Mouse (Mus musculus): ENCODE results near the gene Lrig2. TPM values are rescaled to one million over a fixed set of nuclear protein-coding genes. Genes with fewer than 3 reads are reported as not detected.
A peak's percentile ranks its signal among the peaks of the same experiment; 100 is the strongest.

The Lrig2 gene
- total and polyA plus RNA-seq, 3 experiments = 3.7 to 8.9 (median 8.9) TPM

- Histone ChIP-seq H3K27me3 (ENCODE audit: control insufficient read depth, insufficient read depth, low read length) (no peaks in the 10 kb centered on the region), H3K4me1 (ENCODE audit: control insufficient read depth, insufficient read depth, low read length) (peaks cover 7% of the 10 kb centered on the region), H3K79me2 (replicated peaks; ENCODE audit: control insufficient read depth, insufficient read depth, low read length) (no peaks in the 10 kb centered on the region), H3K4me3 (no peak overlapping the region), H3K9ac (ENCODE audit: low read depth, low read length) (no peak overlapping the region), H3K36me3 (ENCODE audit: control insufficient read depth, insufficient read depth, low read length) (no peaks in the 10 kb centered on the region), H3K27ac (no peak overlapping the region)
- WGBS = 59% methylated on average over 2 of the region's 2 CpGs
- no peak for DNase-seq
- intact Hi-C loops (cut with DNase I) = no loop called here
- TF ChIP-seq CTCF (IDR thresholded peaks at IDR 0.05) = no peak
- no peak for TF ChIP-seq EP300 (IDR thresholded peaks at IDR 0.05; ENCODE audit: insufficient read depth, low read depth, low read length)
- TF ChIP-seq POLR2A (IDR thresholded peaks at IDR 0.05; ENCODE audit: insufficient read depth, low read depth, low read length) = no peak
These were observed 13.8 kb upstream of the Lrig2 start for GRCm38 (mm10) chr3:104525516-104525915.

DNA sequence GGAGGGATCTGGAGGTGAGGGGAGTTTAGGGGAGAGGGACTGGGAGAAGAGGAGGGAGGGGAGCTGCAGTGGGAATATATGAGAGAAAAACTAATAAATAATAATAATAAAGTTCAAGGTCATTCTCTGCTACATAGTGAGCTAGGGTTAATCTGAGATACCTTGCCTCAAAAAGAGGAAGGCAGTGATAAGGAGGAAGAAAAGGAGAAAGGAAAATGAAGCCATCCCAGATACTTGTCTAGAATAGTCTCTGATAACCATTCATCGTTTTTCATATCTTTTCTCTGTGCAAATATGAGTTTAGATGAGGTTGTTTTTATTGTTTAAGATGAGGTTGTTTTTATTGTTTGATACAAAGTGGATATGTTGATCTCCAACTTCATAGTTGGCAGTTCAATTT, 13.3 kb upstream of the Lrig2 start:
- TF ChIP-seq EP300 (IDR thresholded peaks at IDR 0.05; ENCODE audit: insufficient read depth, low read depth, low read length) = no peak
- Histone ChIP-seq H3K27ac (no peak overlapping the region), H3K4me3 (no peak overlapping the region), H3K4me1 (ENCODE audit: control insufficient read depth, insufficient read depth, low read length) (peaks cover 7% of the 10 kb centered on the region), H3K36me3 (ENCODE audit: control insufficient read depth, insufficient read depth, low read length) (no peaks in the 10 kb centered on the region), H3K79me2 (replicated peaks; ENCODE audit: control insufficient read depth, insufficient read depth, low read length) (no peaks in the 10 kb centered on the region), H3K27me3 (ENCODE audit: control insufficient read depth, insufficient read depth, low read length) (no peaks in the 10 kb centered on the region), H3K9ac (ENCODE audit: low read depth, low read length) (no peak overlapping the region)
- WGBS = 33% methylated on average over 1 of the region's 1 CpGs
- DNase-seq = no peak
- intact Hi-C loops (cut with DNase I) = no loop called here

DNA sequence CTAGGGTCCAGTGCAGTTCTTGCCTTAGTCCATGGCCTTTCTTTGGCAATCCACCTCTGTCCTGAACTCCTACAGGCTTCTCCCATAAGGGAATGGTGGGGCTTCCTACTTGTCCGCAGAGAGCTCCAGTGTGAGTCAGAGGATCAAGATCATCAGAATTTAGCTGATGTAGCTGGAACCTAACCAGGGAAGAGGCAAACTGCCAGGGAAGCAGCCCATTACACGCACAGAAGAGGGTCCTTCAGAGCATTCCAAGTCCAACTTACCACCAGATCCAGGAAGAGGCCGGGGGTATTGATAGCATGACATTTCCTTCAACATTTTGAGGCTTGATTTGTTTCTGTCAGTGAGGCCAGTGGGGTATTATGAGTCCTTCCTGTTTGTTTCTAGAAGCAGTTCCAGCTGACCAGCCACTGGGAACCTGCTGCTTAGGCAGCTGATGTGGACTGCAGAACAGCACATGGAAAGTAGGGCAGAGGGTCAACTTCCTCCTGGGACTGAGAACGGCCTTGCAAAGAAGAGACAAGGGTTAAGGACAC, 11.7 kb upstream of the Lrig2 start:
- peak in 1 of 2 experiments; percentile 47 for DNase-seq
- intact Hi-C loops (cut with DNase I) = no loop called here
- H3K27ac ChIP-seq = 0 out of 2 replicates have a peak overlapping the region, but pooled peaks have one; percentile 17

DNA sequence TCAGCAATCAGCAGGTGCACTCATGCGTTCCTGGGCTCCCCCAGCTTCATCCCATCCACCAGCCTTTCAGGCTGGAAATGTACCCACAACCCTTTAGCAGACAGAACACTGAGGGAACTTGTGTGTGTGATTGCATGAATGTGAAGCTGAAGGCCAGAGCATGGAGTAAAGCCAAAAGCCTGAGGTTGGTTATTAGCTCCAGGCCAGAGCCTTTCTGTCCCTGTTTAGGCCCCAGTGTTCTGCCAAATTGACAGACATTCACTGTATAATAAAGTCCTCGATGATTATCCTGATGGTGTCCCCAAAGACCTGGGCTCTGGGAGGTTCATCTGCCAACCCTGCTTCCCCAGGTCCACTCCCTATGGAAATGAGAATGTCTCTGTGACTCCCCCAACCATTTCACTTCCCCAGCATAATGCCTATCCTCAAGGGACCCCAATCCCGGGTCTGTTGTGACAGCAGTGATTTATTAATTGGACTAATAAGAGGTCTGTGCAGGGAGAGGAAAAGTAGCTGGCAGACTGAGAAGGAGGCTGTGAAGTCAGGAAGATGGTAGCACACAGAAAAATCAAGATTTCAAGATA, 9.7 kb upstream of the Lrig2 start:
- WGBS = 58% methylated on average over 3 of the region's 3 CpGs
- no peak overlapping the region for H3K4me3 ChIP-seq
- peaks cover 7% of the 10 kb centered on the region for H3K4me1 ChIP-seq (ENCODE audit: control insufficient read depth, insufficient read depth, low read length)
- no peak overlapping the region for H3K9ac ChIP-seq (ENCODE audit: low read depth, low read length)
- no peak for DNase-seq
- H3K36me3 ChIP-seq (ENCODE audit: control insufficient read depth, insufficient read depth, low read length) = no peaks in the 10 kb centered on the region
- H3K27ac ChIP-seq = no peak overlapping the region
- no peaks in the 10 kb centered on the region for H3K79me2 ChIP-seq (replicated peaks; ENCODE audit: control insufficient read depth, insufficient read depth, low read length)
- intact Hi-C loops (cut with DNase I) = no loop called here
- no peaks in the 10 kb centered on the region for H3K27me3 ChIP-seq (ENCODE audit: control insufficient read depth, insufficient read depth, low read length)
- TF ChIP-seq EP300 (IDR thresholded peaks at IDR 0.05; ENCODE audit: insufficient read depth, low read depth, low read length) (no peak), POLR2A (IDR thresholded peaks at IDR 0.05; ENCODE audit: insufficient read depth, low read depth, low read length) (no peak), CTCF (IDR thresholded peaks at IDR 0.05) (no peak)

More for the DNA sequence above, 11.7 kb upstream of the Lrig2 start:
- Histone ChIP-seq H3K79me2 (replicated peaks; ENCODE audit: control insufficient read depth, insufficient read depth, low read length) (no peaks in the 10 kb centered on the region), H3K4me1 (ENCODE audit: control insufficient read depth, insufficient read depth, low read length) (peaks cover 7% of the 10 kb centered on the region), H3K27me3 (ENCODE audit: control insufficient read depth, insufficient read depth, low read length) (no peaks in the 10 kb centered on the region), H3K36me3 (ENCODE audit: control insufficient read depth, insufficient read depth, low read length) (no peaks in the 10 kb centered on the region), H3K9ac (ENCODE audit: low read depth, low read length) (no peak overlapping the region), H3K4me3 (no peak overlapping the region)
- TF ChIP-seq POLR2A (IDR thresholded peaks at IDR 0.05; ENCODE audit: insufficient read depth, low read depth, low read length) (no peak), EP300 (IDR thresholded peaks at IDR 0.05; ENCODE audit: insufficient read depth, low read depth, low read length) (no peak), CTCF (IDR thresholded peaks at IDR 0.05) (no peak)
- WGBS = 26% methylated on average over 4 of the region's 4 CpGs

DNA sequence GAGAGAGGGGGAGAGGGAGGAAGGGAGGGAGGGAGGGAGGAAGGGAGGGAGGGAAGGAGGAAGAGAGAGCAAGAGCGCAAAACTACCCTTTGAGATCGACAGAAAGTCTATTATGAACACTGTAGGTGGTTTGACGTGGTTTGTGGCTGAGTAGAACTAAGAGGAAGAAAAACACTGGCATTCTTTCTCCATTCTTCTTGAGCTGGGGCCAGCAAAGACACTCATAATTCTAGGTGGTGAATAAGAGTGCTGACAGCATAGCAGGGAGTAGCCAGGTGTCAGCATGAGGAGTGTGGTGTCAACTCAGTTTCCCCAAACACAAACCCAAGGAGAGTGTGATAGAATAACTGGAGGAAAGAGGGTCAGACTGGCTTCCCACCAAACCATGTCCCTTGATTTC, 8.8 kb upstream of the Lrig2 start:
- Histone ChIP-seq H3K27me3 (ENCODE audit: control insufficient read depth, insufficient read depth, low read length) (no peaks in the 10 kb centered on the region), H3K79me2 (replicated peaks; ENCODE audit: control insufficient read depth, insufficient read depth, low read length) (no peaks in the 10 kb centered on the region), H3K36me3 (ENCODE audit: control insufficient read depth, insufficient read depth, low read length) (no peaks in the 10 kb centered on the region), H3K4me1 (ENCODE audit: control insufficient read depth, insufficient read depth, low read length) (peaks cover 7% of the 10 kb centered on the region), H3K9ac (ENCODE audit: low read depth, low read length) (no peak overlapping the region), H3K27ac (no peak overlapping the region), H3K4me3 (no peak overlapping the region)
- 54% methylated on average over 3 of the region's 3 CpGs for WGBS
- intact Hi-C loops (cut with DNase I) = no loop called here
- TF ChIP-seq CTCF (IDR thresholded peaks at IDR 0.05) = no peak
- no peak for TF ChIP-seq POLR2A (IDR thresholded peaks at IDR 0.05; ENCODE audit: insufficient read depth, low read depth, low read length)
- TF ChIP-seq EP300 (IDR thresholded peaks at IDR 0.05; ENCODE audit: insufficient read depth, low read depth, low read length) = no peak
- no peak for DNase-seq

DNA sequence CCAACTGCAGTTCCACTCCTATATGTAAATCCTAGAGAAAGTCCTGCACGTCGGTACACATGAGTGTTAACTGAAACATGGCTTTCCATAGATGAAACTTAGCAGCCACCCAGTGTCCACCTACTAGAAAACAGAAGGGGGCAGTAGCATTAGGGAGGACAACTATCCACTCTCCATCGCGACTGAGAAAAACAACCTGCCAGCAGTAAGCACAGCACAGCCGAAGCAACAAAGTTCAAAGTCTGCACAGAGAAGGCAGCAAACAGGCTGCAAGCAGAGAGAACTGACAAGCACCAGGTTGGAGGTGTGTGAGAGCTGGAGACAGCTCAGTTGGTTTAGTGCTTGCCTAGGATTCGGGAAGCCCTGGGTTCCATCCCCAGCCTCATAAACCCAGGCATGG, 7.2 kb upstream of the Lrig2 start:
- H3K27ac ChIP-seq = no peak overlapping the region
- intact Hi-C loops (cut with DNase I) = no loop called here
- WGBS = 67% methylated on average over 6 of the region's 6 CpGs
- H3K27me3 ChIP-seq (ENCODE audit: control insufficient read depth, insufficient read depth, low read length) = no peaks in the 10 kb centered on the region
- H3K4me1 ChIP-seq (ENCODE audit: control insufficient read depth, insufficient read depth, low read length) = peaks cover 7% of the 10 kb centered on the region
- no peak overlapping the region for H3K4me3 ChIP-seq
- H3K79me2 ChIP-seq (replicated peaks; ENCODE audit: control insufficient read depth, insufficient read depth, low read length) = no peaks in the 10 kb centered on the region
- no peak overlapping the region for H3K9ac ChIP-seq (ENCODE audit: low read depth, low read length)
- no peaks in the 10 kb centered on the region for H3K36me3 ChIP-seq (ENCODE audit: control insufficient read depth, insufficient read depth, low read length)
- DNase-seq = no peak
- TF ChIP-seq CTCF (IDR thresholded peaks at IDR 0.05) = peak; percentile 13; the same call in 1 of the 2 replicates
- no peak for TF ChIP-seq POLR2A (IDR thresholded peaks at IDR 0.05; ENCODE audit: insufficient read depth, low read depth, low read length)

Measured in heart, adult 2 months (tissue).